Mouse (Mus musculus): ENCODE results near the gene Ap1s3.

Ap1s3 gene

GRCm38 (mm10) chr1:79598385-79599178 is 73.2 kb downstream of the Ap1s3 start:
- CTCF ChIA-PET: no interaction called here

DNA sequence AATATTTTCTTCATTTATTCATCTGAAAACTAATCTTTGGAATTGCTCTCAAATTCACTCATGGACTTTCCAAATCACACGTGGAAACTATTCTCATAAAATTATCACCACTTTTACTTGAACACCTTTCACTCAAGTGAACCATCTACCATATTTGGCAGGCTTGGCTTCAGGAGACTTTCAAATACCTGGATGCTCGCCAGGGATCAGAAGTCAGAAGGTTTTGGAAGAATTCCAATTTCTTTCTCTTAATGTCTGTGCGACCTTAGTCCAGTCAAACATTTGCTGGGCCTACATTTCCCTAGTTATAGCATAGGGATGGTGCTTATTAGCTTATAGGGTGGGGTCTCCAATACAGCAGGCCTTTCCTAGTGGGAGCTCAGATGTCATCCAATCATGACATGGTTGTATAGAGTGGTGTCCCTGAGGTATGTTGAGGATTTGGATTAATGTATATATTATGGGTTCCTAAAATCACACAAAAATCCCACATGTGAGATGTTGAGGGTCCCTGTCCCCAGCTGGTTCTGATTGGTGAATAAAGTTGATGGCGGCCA is 79.0 kb downstream of the Ap1s3 start:
- CTCF ChIA-PET: no interaction called here

GRCm38 (mm10) chr1:79591091-79591490 is 80.7 kb downstream of the Ap1s3 start:
- CTCF ChIA-PET: no interaction called here

GRCm38 (mm10) chr1:79589971-79590763 is 81.6 kb downstream of the Ap1s3 start:
- CTCF ChIA-PET: no interaction called here

DNA sequence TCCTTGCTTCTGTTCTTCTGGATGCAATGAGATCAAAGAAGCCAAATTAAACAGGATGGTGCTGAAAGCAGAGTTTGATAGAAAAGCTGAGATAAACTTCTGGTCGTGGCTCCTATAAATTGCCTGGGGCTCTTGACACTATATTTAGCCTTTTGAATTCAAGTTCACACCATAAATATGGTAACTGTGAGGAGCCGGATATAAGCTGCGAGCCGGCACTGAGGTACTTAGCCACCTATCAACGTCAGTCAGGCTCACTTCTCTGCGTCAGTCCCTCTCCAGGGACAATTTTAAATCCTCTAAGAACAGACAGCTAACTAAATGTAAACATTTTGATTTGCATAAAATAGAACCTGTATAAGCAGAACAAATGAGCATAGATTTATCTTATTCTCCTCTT is 82.3 kb downstream of the Ap1s3 start:
- CTCF ChIA-PET: no interaction called here

GRCm38 (mm10) chr1:79581136-79581679 is 90.6 kb downstream of the Ap1s3 start:
- CTCF ChIA-PET: no interaction called here

- CTCF ChIA-PET: no interaction called here
Measured at GRCm38 (mm10) chr1:79577357-79577756, 94.4 kb downstream of the Ap1s3 start.

GRCm38 (mm10) chr1:79571912-79572311 is 99.9 kb downstream of the Ap1s3 start:
- CTCF ChIA-PET: interaction anchor here (0.6 kb wide), 1 partner anchor 110 kb away, joined by 6 read pairs; no protein-coding TSS in a partner anchor

DNA sequence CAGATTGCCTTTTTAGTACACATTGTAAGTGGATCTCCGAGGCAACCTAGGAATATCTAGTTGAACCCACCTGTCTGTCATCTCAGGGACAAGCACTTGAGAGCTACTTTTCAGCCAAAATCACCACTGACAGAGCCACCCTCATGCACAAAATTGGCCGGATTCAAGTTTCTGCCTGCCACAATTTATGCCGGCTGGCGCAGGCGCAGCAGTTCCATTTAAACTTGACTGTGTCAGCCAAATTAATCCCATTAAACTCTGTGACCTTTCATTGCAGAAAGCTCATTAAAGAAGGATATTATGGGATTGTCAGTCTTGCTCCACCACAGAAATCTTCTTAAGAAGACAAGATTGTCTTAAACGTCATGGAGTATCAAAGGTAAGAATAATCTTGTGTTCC is 100.6 kb downstream of the Ap1s3 start:
- CTCF ChIA-PET: interaction anchor here (0.6 kb wide), 1 partner anchor 109 kb away, joined by 6 read pairs; no protein-coding TSS in a partner anchor

- CTCF ChIA-PET: no interaction called here
Measured at GRCm38 (mm10) chr1:79561186-79561585, 110.6 kb downstream of the Ap1s3 start.

Data from spleen, embryonic (tissue).